Mouse (Mus musculus) bone marrow, adult 2 months (tissue): ENCODE data around the gene Rai1. TPM values are rescaled to one million over a fixed set of nuclear protein-coding genes. Genes with fewer than 3 reads are reported as not detected.

Experiments
- H3K27ac ChIP-seq: fragments of 200-500 bp; 2 replicates; pipeline ENCODE4 v1.5.1; 2012; ENCODE audit warnings: low read depth, mild to moderate bottlenecking, control low read depth, inconsistent platforms, low read length; ENCODE audit not compliant: control insufficient read depth, poor library complexity, insufficient read depth
- H3K4me1 ChIP-seq: fragments of 200-500 bp; 2 replicates; pipeline ENCODE4 v1.6.1; 2011; ENCODE audit warnings: low read length; ENCODE audit not compliant: control insufficient read depth, insufficient read depth
- H3K4me3 ChIP-seq: fragments of 200-500 bp; replicated peaks from 2 replicates; pipeline ENCODE3; 2011; ENCODE audit warnings: mild to moderate bottlenecking, low read depth, low read length, control low read depth; ENCODE audit not compliant: control insufficient read depth
- CTCF ChIP-seq: fragments of 200-500 bp; IDR thresholded peaks from 2 replicates; pipeline ENCODE4 v1.5.1; 2011; ENCODE audit warnings: low read length, control low read depth; ENCODE audit not compliant: control insufficient read depth, insufficient read depth
- POLR2A ChIP-seq: fragments of 200-500 bp; IDR thresholded peaks from 2 replicates; pipeline ENCODE4 v1.6.1; 2011; ENCODE audit warnings: low read depth, mild to moderate bottlenecking, control low read depth, low read length, borderline replicate concordance; ENCODE audit not compliant: control insufficient read depth
- WGBS: fragments of 180-500 bp; shearing (Covaris S2); methylation state at CpG from one replicate; pipeline ENCODE4 v1.1.7; 2018; 5-methylcytosine and 5-hydroxymethylcytosine counted together
- polyA plus RNA-seq: library from polyadenylated mRNA; stranded (reverse); fragments of >200 nt; gene quantifications from 2 replicates; pipeline ENCODE4 v1.2.4, GENCODE M21; 2011; ENCODE audit warnings: low replicate concordance; ENCODE audit not compliant: missing spikeins, insufficient read depth, insufficient read length

Rai1 gene
- polyA plus RNA-seq, 1 experiment: 26.8 TPM

GRCm38 (mm10) chr11:60235351-60235750, 130.5 kb downstream of the Rai1 start:
- Histone ChIP-seq H3K4me1 (no peaks in the 10 kb centered on the region), H3K27ac (no peak overlapping the region), H3K4me3 (no peak overlapping the region)
- 67% methylated on average over 5 of the region's 5 CpGs for WGBS
- TF ChIP-seq CTCF: no peak

- no peak overlapping the region for H3K4me3 ChIP-seq
- TF ChIP-seq CTCF: no peak
- no peak for TF ChIP-seq POLR2A
- no peak overlapping the region for H3K27ac ChIP-seq
- no peaks in the 10 kb centered on the region for H3K4me1 ChIP-seq
- 80% methylated on average over 4 of the region's 4 CpGs for WGBS
Observed at GRCm38 (mm10) chr11:60240509-60240908, 135.7 kb downstream of the Rai1 start.

- WGBS: 77% methylated on average over 11 of the region's 11 CpGs
- H3K4me3 ChIP-seq: no peak overlapping the region
- TF ChIP-seq POLR2A (no peak), CTCF (no peak)
- H3K27ac ChIP-seq: no peak overlapping the region
- no peaks in the 10 kb centered on the region; the same call in 1 of the 2 replicates for H3K4me1 ChIP-seq
Observed at GRCm38 (mm10) chr11:60244503-60245143, 139.8 kb downstream of the Rai1 start.

GRCm38 (mm10) chr11:60246077-60246476, 141.3 kb downstream of the Rai1 start:
- no peaks in the 10 kb centered on the region; the same call in 1 of the 2 replicates for H3K4me1 ChIP-seq
- no peak overlapping the region for H3K27ac ChIP-seq
- TF ChIP-seq POLR2A (no peak), CTCF (no peak)
- H3K4me3 ChIP-seq: no peak overlapping the region

- H3K27ac ChIP-seq: no peak overlapping the region
- H3K4me1 ChIP-seq: no peaks in the 10 kb centered on the region; the same call in 1 of the 2 replicates
- WGBS: 37% methylated on average over 5 of the region's 5 CpGs
- H3K4me3 ChIP-seq: no peak overlapping the region
- no peak for TF ChIP-seq CTCF
- no peak for TF ChIP-seq POLR2A
Observed at GRCm38 (mm10) chr11:60247753-60248550, 143.1 kb downstream of the Rai1 start.

Other genes starting within 250 kb of the Rai1 start
- 8.4 and 10.2 TPM in 2 replicates for gene Med9, start 156.8 kb upstream of the Rai1 start, polyA plus RNA-seq
- 2.5 TPM in 1 of 2 replicates, not detected in the other for gene Rasd1, start 140.1 kb upstream of the Rai1 start, polyA plus RNA-seq
- 3.7 TPM in 1 of 2 replicates, not detected in the other for gene Pemt, start 58.5 kb upstream of the Rai1 start, polyA plus RNA-seq
- 17.7 and 37.3 TPM in 2 replicates for gene Srebf1, start 117.6 kb downstream of the Rai1 start, polyA plus RNA-seq
- gene Tom1l2, start 247.9 kb downstream of the Rai1 start, polyA plus RNA-seq: 5.5 and 14.1 TPM in 2 replicates
- gene Drc3, start 248.3 kb downstream of the Rai1 start, polyA plus RNA-seq: not detected in 2 replicates